Mouse (Mus musculus) erythroblast, embryonic 14.5 days (primary cell): Measurements from ENCODE around the gene Sdk2.

ENCODE experiments used
- GATA1 ChIP-seq: IDR thresholded peaks from 2 replicates; pipeline ENCODE4 v1.6.1; 2012; ENCODE audit warnings: low read length, inconsistent platforms, mixed read lengths
- TAL1 ChIP-seq: IDR thresholded peaks from 3 replicates; pipeline ENCODE4 v1.6.1; 2012; ENCODE audit warnings: low read length, inconsistent platforms, mixed read lengths

DNA sequence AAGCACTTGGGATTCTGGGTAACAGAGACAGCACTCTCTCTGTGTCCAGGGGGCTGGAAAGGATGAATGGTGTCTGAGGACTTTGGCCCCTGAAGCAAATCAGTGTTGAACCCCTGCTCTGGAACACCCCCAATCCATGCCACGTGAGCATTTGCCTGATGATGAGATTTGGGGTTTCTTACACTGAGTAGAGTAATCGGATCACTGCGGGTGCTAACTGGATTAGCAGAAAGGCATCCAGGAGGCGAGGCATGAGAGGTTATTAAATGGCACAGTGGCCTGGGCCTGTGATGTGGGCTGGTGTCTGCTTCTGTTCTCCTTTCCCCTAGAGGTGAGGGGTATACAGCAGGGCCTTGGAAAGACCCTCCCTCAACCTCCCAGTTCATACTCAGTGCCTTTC is 44.7 kb downstream of the Sdk2 start:
- no peak for TF ChIP-seq TAL1
- no peak for TF ChIP-seq GATA1
